In genomic region chr2:55315627-55316026, GRCm38 (mm10) we compare ENCODE assay signal across 20 mouse cellular contexts.
DNase-seq lines count a peak whose midpoint lies in the region; ATAC-seq lines count a peak whose summit lies in the region.
"Had no signal": no experiment of that assay in that cellular context is flagged by ENCODE, and none has a peak within 500 bp of the region (broad histone marks: within the 10 kb centered on the region; RNA-seq: fewer than 3 reads in every experiment).

No protein-coding gene starts in this region.

- no peak overlapping the region for H3K9ac ChIP-seq in liver, embryonic 11.5 days (ENCODE audit: low read depth, low read length)
- H3K9ac ChIP-seq: embryonic facial prominence, embryonic 15.5 days; forebrain, embryonic 15.5 days; hindbrain, embryonic 15.5 days had no signal

- intact Hi-C loops in left cerebral cortex, postnatal 4 days (cut with DNase I): no loop called here
- intact Hi-C loops in left cerebral cortex, postnatal 10 days (cut with DNase I): no loop called here

- DNase-seq in cerebellum, adult 11 months: peak; percentile 3
- DNase-seq in cerebellum, adult 8-10 months: no peak
- DNase-seq in left cerebral cortex, postnatal 4 days: peak; percentile 46
- no peak for DNase-seq in left cerebral cortex, postnatal 10 days (ENCODE audit: extremely low spot score in 1 of 2, low spot score in 2 of 2)
- DNase-seq in cerebellum, adult 9-10 months: peak; percentile 34
- peak; percentile 20 to 50 for DNase-seq in cerebellum, postnatal 25 days
- DNase-seq in liver, embryonic 11.5 days (ENCODE audit: low spot score): no peak
- no peak for DNase-seq in lung, postnatal 4 days
- DNase-seq: adrenal gland, postnatal 14 days; embryo, embryonic 11 days; heart, adult 18-20 months; heart, postnatal 14 days; kidney, adult 11 months; kidney, adult 9 months had no signal

- H3K4me2 ChIP-seq in liver, embryonic 11.5 days: no peak overlapping the region
- H3K4me2 ChIP-seq: embryonic facial prominence, embryonic 15.5 days; forebrain, embryonic 15.5 days; hindbrain, embryonic 15.5 days had no signal

- no peak overlapping the region for H3K4me3 ChIP-seq in liver, embryonic 11.5 days (ENCODE audit: low read depth, low read length)
- H3K4me3 ChIP-seq: embryonic facial prominence, embryonic 15.5 days; forebrain, embryonic 15.5 days; heart, embryonic 10.5 days; hindbrain, embryonic 15.5 days had no signal

- WGBS in liver, embryonic 11.5 days: 87% methylated on average over 3 of the region's 3 CpGs

- no peak for ATAC-seq in liver, embryonic 11.5 days (replicated peaks; ENCODE audit: low FRiP score)
- ATAC-seq: activated CD4-positive, CD25-positive, alpha-beta regulatory T cell, adult 4 months; forebrain, embryonic 15.5 days; Patski had no signal

- H3K27ac ChIP-seq in liver, embryonic 11.5 days (ENCODE audit: low read depth, low read length): no peak overlapping the region
- H3K27ac ChIP-seq: embryonic facial prominence, embryonic 15.5 days; forebrain, embryonic 15.5 days; heart, embryonic 10.5 days; hindbrain, embryonic 15.5 days had no signal

- no peaks in the 10 kb centered on the region for H3K4me1 ChIP-seq in liver, embryonic 11.5 days (replicated peaks; ENCODE audit: control insufficient read depth, insufficient read depth, low read length)
- H3K4me1 ChIP-seq: embryonic facial prominence, embryonic 15.5 days; forebrain, embryonic 15.5 days; heart, embryonic 10.5 days; hindbrain, embryonic 15.5 days had no signal

- H3K27me3 ChIP-seq in liver, embryonic 11.5 days (replicated peaks; ENCODE audit: control insufficient read depth, insufficient read depth, low read length): no peaks in the 10 kb centered on the region
- H3K27me3 ChIP-seq: embryonic facial prominence, embryonic 15.5 days; forebrain, embryonic 15.5 days; hindbrain, embryonic 15.5 days; Patski had no signal

- no peaks in the 10 kb centered on the region for H3K36me3 ChIP-seq in liver, embryonic 11.5 days (ENCODE audit: control insufficient read depth, insufficient read depth, low read length)
- H3K36me3 ChIP-seq: embryonic facial prominence, embryonic 15.5 days; forebrain, embryonic 15.5 days; heart, embryonic 10.5 days; hindbrain, embryonic 15.5 days had no signal

- H3K9me3 ChIP-seq in liver, embryonic 11.5 days (ENCODE audit: control insufficient read depth, low read length): no peaks in the 10 kb centered on the region
- H3K9me3 ChIP-seq: embryonic facial prominence, embryonic 15.5 days; forebrain, embryonic 15.5 days; heart, embryonic 10.5 days; hindbrain, embryonic 15.5 days had no signal

Comparison
In these comparisons a context has a peak if more than half of its experiments do, and no peak if none do; other contexts are left out.
1. DNase-seq: peak in cerebellum, adult 11 months (single experiment), left cerebral cortex, postnatal 4 days (single experiment), cerebellum, adult 9-10 months (single experiment) and cerebellum, postnatal 25 days (2 of 2); none in cerebellum, adult 8-10 months (single experiment), left cerebral cortex, postnatal 10 days (0 of 2), liver, embryonic 11.5 days (single experiment) and lung, postnatal 4 days (0 of 2).